Mouse (Mus musculus) C2C12 (cell line): ENCODE results near the gene Ankrd12.

Experiments used
- CEBPB ChIP-seq: IDR thresholded peaks from one replicate; pipeline ENCODE4 v1.6.1; 2011; ENCODE audit warnings: low read depth, mild to moderate bottlenecking, control low read depth, moderate library complexity
- CTCF ChIP-seq: IDR thresholded peaks from one replicate; pipeline ENCODE4 v1.5.1; 2011; ENCODE audit not compliant: control insufficient read depth, insufficient read depth, insufficient read length
- MAX ChIP-seq: IDR thresholded peaks from one replicate; pipeline ENCODE4 v1.6.1; 2011; ENCODE audit warnings: mild to moderate bottlenecking, control low read depth
- MYOD1 ChIP-seq: IDR thresholded peaks from one replicate; pipeline ENCODE4 v1.6.1; 2011; ENCODE audit warnings: low read depth; ENCODE audit not compliant: control insufficient read depth, insufficient read length
- MYOG ChIP-seq: IDR thresholded peaks from one replicate; pipeline ENCODE4 v1.6.1; 2011; ENCODE audit not compliant: control insufficient read depth, insufficient read length; ENCODE audit errors: extremely low read depth
- USF1 ChIP-seq: IDR thresholded peaks from one replicate; pipeline ENCODE4 v1.6.1; 2011; ENCODE audit warnings: low read depth, mild to moderate bottlenecking, control low read depth, moderate library complexity

GRCm38 (mm10) chr17:66076934-66077333, at the start of gene Ankrd12:
- TF ChIP-seq CTCF (no peak), MAX (peak; percentile 83), MYOG (no peak), USF1 (peak; percentile 95), CEBPB (no peak), MYOD1 (no peak)
